Mouse (Mus musculus) kidney, adult 8-10 months (tissue): ENCODE results near the gene Phc2.
"Not testable (repeated sequence)": the region's sequence is repeated elsewhere in the genome, so short reads cannot be mapped to it uniquely, and the experiment has no call there.

Experiments used
- DNase-seq, 2 experiments: peaks; one replicate each; pipeline ENCODE4 v3.0.0; 2022

Gene Phc2

DNA sequence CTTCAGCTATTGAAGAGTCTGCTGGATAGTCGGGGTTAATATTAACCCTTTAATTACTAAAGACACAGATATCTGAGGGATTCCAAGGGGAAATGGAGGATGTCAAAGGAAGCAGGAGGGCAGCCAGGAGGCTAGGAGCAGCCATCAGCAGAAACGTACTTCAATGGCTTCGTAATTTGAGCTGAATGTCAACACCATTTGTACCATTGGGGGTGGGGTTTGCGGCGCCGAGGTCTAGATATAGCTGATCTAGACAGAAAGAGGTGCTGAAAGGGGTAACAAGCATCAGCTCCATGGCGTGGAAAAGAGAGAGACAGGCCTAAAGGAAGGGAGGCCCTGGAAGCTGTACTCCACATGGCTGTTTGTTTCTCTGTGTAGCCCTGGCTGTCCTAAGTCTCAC lies 7.7 kb upstream of the Phc2 start:
- peak in 1 of 2 experiments; percentile 15 for DNase-seq

DNA sequence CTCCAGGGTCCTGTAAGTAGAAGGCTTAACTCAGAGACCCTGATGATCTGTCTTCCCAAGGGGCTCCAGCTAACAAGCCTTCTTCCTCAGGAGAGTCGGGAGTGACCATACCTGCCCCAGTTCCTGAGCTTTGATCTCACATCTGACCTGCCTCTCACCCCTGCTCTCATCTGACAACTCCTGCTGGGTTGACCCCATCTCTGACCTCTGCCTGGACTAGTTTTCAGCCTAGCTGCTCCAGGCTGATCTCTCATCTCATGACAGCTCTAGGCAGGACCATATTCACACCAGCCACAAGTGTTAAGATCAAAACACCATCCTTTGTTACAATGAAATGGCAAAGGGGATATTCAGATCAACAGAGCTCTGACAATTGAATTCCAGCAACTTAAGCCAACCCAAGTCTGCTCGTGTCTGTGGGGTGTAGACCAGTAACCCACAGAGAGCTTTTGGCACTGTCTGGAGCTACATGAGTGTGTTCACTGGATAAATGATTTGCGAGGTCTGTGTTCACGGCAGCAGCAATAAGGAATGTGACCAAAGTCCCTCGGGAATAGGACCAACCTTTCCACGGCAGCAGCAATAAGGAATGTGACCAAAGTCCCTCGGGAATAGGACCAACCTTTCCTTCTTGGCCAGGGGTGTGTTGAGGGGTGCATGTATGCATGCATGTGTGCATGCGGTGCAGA lies 5.8 kb upstream of the Phc2 start:
- DNase-seq = peak; percentile 73 to 85

DNA sequence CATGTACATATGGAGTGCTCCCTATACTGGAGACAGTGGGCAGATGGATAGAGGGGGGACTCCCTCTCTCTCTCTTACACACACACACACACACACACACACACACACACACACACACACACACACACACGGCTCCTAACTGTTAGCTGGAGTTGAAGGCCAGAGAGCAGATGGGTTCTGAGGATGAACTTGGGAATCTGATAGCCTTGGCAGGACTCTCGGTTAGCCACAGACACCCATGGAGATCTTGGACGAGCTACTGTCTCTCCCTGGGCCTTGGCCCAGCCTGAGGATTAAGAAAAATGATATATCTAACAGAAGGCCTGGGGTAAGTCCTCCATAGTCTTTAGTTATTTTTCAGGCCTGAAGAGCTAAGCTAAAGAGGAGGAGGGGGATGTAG lies 3.0 kb upstream of the Phc2 start:
- DNase-seq = no peak

DNA sequence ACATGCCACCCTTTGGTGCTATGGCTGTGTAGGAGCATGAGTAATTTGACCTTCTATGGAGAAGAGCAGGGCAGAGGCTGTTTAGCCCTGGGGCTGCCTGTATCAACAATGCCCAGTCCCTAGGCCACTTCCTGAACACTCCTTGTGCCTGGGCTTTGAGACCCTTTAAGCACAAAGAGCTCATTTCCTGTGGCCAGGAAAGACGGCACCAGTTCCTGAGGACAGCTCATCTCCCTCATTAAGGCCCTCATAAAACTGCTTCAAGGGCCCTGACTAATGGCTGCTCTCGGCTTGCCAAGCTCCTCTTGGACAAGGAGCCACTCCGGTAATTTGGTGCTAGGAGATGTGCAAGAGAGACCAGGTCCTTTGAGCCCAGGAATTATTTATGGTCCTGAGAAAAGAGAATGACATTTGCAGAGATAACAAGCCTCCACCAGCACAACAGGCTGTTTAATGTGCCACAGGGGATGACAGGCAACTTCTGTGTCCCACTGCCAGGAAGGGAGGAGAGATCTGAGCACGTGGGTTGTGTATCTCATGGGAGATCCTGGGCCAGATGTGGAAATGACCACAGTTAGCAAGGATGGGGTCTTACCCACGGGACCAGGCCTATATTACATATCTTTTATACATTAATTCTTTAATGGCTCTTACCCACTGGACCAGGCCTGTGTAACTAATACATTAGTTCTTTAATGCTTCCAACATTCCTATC lies 1.8 kb upstream of the Phc2 start:
- no peak for DNase-seq

DNA sequence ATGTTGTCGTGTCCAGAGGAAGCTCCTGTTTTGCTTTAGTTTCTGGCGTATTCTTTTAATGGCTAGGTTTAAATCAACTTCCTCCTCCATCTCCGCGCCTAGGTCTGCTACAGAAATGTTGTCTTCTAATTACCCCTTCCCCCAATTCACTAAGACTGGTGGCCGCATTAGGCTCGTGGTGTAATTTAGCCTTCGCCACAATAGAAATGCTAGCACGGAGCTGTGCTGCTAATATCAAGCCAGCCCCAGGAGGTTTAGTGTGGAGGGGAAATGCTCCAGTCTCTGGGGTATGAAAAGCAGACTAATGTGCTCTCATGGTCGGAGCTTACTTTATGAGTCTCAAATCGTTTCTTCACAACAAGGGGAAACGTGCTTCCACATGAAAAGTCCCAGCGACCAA lies 944 bp downstream of the Phc2 start:
- DNase-seq = no peak

DNA sequence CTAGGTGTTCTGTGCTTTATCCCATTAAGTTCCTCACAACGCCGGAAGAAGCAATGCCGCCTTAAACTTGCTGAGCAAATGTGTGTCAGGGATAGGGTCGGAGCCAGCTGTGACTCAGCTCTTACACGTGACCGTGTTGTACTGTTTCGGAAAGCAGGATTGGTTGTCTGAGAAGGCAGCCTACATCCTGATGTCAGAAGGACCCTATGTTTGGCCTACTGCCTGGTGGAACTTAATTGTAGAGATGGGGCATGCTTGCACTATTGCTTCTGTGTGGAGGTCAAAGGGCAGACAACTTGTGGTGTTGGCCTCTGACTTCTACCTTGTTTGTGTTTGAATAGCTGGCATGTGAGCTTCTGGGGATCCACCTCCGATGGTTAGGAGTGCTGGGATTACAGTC lies 5.7 kb downstream of the Phc2 start:
- no peak for DNase-seq

DNA sequence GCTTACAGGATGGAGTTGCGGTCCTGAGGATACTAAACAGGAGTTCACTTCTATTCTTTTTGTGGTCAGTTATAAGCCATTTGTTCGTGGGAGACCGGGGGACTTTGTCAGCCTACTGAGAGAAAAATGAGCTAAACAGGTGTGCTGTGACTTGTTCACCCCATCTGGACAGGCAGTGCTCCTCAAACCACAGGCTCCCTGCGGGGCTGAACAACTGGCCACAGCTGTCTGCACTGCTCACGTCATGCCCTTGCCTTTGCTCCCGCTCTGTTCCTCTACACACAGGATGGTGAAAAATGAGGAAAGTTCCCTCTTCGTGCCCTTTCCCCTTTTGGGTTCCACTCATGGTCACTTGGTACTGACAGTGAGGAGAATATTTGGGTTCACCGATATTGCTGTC lies 6.6 kb downstream of the Phc2 start:
- DNase-seq = no peak

DNA sequence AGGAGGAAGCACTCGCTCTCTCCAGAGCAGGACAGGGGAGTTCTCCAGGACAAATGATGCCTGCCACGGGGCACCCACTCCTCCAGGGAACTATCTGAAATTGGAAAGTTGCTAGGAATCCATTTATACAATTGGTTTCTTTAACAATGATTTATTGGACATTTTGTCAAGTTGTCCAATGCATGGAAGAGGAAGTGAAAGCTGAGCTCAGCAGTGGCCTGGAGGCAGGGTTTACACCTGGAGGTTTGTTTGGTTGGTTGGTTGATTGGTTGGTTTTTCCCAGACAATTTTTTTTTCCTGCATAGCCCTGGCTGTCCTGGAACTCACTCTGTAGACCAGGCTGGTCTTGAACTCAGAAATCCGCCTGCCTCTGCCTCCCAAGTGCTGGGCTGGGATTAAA lies 9.5 kb downstream of the Phc2 start:
- DNase-seq = no peak

DNA sequence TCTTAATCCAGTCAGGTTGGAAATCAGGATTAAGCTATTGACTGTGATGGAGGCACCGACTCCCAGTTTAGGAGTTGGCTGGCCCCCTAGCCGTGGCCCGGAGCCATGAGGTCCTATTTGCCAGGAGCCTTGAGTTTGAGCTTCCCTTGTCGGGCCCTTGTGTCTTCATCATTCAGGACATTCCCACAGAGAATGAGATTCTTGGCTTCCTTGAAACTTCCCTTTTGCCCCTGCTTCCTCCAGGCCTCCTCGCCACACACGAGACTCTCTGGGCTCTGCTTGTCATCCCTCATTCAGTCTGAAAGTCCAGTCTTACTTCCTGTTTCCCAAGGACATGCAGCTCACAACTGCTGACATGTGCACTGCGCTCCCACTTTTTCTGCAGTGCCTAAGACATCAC lies 11.9 kb downstream of the Phc2 start:
- DNase-seq = not testable (repeated sequence)

DNA sequence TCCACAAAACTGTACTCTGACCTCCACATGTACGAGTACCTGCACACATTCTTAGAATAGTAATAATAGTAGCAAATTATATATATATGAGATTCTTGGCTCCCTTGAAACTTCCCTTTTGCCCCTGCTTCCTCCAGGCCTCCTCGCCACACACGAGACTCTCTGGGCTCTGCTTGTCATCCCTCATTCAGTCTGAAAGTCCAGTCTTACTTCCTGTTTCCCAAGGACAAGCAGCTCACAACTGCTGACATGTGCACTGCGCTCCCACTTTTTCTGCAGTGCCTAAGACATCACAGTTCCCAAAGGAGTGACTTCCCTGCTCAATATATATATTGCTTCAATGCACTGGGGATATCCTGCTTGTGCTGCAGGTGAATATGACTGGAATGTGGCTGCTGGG lies 12.7 kb downstream of the Phc2 start:
- peak in 1 of 2 experiments; percentile 18 for DNase-seq

DNA sequence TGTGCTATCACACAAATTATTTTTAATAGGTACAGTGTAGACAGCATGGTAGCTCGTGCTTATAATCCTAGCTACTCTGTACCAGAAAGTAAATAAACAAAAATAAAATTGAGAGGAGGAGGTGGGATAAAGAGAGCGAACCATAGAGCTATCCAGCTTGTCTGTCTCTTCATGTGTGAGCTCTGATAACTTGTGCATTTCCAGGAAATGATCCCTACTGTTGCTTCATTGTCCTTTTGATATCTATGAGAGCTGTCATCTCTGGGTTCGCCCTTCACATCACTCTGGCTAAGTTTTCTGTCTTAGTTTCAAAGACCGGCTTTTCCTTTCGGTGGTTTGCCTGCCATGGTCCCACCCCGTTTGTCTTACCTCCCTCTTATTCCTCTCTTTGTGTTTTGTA lies 14.7 kb downstream of the Phc2 start:
- DNase-seq = no peak

DNA sequence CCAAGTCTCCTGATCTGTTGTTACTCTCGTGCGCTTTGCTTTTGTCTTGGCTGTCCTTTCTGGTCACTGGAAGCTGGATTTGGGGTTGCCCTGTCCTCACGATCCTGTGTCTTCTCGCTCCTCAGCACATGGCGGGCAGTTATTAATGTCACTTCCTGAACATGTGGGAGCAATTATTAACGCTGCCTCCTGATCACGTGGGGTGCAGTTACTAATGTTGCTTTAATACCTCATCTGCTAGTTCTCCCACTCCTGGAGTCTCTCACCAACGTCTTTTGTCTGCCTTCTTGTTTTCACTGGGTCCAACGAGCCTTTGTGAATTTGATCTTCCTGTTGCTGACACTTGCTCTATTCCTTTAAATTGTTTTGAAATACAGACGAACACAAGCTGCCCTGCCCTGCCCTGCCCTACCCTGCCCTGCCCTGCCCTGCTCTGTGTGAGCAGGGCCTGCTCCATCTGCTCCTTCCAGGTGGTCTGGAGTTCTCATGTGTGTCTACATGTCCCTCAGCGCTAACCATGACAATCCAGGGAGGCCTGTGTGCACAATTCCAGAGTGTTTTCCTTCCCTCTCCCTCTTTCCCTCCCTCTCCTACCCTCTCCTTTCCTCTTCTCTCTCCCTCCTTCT lies 16.2 kb downstream of the Phc2 start:
- DNase-seq = peak; percentile 32 to 49

DNA sequence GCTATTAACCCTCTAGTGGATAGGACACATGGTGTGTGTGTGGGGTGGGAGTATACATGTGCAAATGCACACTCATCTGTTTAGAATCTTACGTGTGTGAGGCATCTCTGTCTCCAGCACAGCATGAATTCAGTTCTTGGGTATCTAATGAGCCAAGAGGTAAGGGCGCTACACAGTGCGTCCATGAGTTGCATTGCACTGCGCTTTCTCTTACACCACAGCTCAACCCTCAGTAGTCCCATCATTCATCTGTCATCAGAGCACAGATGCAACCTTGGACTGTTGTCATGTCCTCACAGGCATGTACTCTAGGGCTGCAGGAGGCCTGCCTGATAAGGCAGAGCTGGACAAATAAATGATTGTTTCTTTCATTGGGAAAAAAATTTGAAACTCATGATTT lies 18.0 kb downstream of the Phc2 start:
- no peak for DNase-seq

DNA sequence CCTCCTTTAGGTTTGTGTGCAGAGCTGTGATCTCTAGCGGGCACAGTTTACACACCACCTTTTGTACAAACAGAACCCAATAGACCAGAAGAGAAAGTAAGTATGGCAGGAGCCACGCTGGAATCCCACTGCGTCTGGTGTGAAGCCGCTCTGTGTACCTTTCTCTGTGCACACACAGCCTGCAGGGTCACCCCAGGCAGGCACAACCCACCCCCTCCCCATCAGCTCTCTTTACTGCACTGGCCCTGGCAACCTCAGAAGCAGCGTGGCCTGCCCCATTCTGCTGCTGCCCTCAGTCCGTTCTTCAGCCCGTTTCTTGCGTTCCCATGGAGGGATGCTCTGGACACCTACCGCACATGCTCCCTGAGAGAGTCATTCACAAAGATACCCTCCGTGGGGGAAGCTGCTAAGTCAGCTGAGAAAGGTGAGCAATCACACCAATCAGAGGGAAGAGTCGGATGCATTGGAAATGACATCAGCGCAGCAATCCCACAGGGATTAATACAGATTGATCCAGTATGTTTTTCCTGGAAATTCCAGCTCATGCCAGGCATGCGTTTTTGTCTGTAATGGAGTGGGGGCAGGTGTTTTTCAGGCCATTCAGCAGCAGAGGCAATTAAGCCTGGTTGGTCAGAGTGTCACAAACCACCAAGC lies 24.2 kb downstream of the Phc2 start:
- DNase-seq = no peak

DNA sequence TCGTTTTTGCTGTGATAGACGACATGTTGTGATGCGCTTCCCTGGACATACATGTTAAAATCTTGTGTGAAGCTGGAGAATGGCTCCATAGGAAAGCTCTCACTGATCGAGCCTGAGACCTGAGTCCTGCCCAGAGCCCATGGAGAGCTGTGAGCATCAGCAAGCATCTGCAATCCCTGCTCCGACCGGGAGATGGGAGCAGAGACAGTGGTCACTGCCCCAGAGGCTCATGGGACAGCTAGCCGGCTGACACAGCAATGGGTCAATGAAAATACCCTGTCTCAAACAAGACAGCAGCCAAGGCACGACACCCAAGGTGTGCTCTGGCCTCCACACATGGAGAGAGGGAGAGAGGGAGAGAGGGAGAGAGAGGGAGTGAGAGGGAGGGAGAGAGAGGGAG lies 26.6 kb downstream of the Phc2 start:
- DNase-seq = peak; percentile 33 to 67

DNA sequence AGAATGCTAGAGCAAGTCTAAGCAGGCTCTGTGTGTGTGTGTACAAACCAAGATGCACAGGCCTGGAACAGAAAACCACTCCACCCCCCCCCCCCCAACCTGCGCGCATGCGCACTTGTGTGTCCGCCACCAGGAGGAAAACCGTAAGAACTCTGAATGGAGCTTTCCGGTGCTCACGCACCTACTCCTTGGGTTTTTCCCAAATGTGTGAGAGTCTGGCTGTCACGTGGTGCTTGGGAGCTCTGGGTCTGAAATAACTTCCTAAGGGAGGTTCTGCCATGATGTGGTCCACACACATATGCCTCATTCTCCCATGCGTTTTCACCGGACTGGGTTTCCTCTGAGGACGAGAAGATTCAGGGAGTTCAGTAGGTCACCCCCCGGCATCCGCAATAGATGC lies 27.8 kb downstream of the Phc2 start:
- no peak for DNase-seq

DNA sequence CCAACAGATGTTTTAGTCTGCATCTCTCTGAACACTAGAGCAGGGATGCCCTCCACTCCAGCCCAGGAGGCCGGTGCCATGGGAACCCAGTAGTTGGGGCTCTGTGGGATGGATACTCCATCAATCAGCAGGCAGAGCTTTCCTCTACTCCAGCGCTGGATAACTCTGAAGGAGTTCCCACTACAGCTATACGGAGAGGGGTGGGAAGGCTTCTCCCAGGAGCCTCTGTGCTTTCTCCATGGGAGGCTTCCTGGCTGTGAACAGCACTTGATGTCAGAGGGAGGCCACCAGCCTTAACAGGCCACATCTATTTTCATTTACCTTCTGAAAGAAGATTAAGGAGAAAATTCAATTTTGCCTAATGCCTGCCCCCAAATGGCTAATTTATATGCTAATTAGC lies 29.2 kb downstream of the Phc2 start:
- DNase-seq = no peak

DNA sequence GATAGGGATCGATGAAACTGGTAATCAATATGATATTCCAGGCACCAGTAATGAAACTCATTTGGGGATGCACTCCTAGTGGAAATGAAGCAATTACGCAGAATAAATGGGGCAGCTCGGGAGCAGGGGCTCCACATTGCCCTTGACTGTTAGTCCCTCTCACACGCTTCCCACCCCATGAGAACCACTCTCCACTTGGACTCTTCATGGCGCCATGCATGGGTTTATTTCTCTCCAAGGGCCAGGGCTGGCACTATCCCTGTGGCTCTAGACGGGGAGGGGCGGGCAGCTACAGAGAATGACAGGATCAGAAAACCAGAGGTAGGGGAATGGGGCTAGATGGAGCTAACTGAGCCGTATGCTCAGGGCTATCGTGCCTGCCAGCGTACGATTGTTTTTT lies 29.6 kb downstream of the Phc2 start:
- DNase-seq = no peak

DNA sequence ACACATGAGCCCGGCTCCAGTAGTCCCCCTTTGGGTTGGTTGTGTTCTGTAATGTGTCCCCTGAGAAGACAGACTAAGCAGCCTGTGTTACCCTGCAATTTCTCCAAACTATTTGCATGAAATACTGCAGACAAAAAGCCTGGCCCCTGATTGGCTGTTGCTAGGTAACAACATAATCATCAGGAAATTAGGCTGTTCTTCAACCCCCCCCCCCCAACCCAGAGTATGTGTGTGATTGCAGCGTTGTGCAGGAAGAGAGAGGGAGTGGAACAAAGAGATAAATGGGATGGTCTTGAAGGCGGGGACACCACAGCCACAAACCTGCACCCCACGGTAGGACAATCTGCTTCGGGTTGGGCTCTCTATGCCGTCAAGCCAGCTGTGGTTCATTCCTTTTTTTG lies 34.0 kb downstream of the Phc2 start:
- no peak for DNase-seq

DNA sequence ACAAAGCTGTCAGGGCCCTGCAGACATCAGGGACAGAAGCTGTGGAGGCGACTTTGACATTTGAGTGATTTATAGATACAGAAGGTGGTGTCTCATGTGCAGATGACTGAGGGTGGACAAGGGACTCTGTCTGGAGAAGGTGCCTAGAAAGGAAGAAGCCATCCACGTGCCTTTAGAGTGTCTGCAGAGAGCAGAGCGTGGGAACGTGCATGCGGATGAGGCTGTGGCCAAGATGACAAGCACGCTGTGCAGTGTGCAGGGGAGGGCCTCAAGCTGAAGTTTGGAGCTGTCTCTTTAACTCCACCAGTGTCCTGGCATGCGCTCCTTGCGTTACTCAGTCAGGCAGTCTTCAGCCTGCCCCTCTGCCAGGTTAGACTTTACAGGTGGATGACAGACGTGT lies 34.5 kb downstream of the Phc2 start:
- no peak for DNase-seq

DNA sequence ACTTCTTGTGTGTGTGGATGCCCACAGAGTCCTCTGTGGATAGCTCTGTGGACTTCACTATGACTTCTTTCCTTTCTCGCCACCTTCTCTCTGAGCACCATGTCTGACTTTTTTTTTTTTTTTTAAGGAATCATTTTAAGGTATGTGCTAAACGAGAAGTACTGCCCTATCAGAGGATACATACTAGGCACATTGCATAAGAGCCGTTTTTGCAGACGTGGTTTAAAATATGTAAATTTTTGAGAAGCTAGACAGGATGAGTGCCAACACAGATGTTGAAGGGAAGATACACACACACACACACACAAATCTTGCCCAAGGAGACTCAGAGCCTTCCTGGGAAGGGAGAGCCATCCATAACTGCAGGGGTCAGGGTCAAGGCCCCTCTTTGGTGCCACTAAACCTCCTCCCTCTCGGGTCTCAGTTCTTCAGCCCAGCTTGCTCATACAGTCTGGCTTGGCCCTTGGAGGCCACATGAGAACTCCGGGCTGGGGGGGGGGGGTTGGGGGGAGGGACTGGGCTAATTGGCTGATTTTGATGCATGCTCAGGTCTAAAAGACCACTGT lies 35.3 kb downstream of the Phc2 start:
- no peak for DNase-seq

DNA sequence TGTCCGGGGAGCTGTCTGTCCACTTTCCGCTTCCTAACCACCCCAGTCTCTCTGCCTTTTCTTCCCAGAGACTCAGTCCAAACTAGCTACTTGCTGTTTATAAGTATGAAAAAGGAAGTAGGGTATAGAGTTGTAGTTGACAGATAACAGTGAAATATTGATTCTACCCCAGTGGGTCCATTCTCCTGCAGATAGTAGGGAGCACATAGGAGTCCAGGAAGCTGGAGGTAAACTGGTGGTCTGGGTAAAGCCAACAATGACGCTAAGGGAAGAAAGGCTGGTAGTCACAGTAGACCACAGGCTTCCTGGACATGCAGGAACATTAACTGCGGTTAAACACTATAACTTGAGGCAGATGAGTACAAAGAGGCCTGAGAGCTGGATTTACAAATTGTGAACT lies 36.7 kb downstream of the Phc2 start:
- no peak for DNase-seq

DNA sequence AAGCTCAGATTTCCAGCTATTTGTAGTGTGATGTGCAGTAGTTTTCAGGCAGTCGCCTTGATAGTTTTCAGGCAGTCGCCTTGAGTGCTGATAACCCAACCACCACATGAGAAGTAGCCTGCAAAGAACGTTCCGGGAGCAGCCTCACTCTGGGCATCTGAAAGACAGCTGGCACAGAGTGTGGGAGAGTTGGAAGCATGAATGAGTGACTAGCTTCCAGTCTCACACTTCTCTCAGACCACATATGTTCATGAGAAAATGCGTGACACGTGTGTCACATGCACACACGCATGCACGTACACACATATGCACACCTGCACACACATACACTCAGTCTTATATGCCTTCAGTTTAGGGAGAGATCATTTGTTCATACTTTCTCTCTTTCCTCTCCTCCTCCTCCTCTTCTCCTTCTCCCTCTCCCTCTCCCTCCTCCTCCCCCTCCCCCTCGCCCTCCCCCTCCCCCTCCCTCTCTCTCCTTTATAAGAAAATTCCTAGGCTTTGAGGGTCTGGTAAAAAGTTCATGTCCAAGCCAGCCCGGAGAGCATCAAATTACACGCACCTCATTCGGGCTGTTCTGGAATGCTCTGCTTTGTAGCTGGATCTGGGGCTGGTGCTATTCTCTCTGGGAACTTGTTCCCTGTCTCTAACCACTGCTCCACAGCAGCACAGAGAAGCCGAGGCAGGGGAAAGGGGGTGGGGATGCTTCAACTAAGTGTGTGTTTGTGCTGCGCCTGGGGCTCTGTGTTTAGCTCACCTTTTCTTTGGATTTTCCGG lies 37.8 kb downstream of the Phc2 start:
- DNase-seq = no peak
